Mouse (Mus musculus) midbrain, embryonic 16.5 days (tissue): Measurements from ENCODE around the gene Sirt5. TPM values are rescaled to one million over a fixed set of nuclear protein-coding genes. Genes with fewer than 3 reads are reported as not detected.

ENCODE experiments used
- ATAC-seq: fragments of 200-750 bp; cut with Nextera tagmentation; 2 replicates; pipeline ENCODE4 v1.8.0; 2017; ENCODE audit warnings: moderate TSS enrichment
- H3K27ac ChIP-seq: fragments of 300-500 bp; sonication (generic); 2 replicates; pipeline ENCODE4 v1.5.1; 2014; ENCODE audit warnings: mild to moderate bottlenecking, low read length, mixed read lengths
- H3K27me3 ChIP-seq: fragments of 300-500 bp; sonication (generic); 2 replicates; pipeline ENCODE4 v1.6.1; 2014; ENCODE audit warnings: low read depth, low read length, mixed read lengths; ENCODE audit not compliant: control insufficient read depth, insufficient read depth
- H3K36me3 ChIP-seq: fragments of 300-500 bp; sonication (generic); 2 replicates; pipeline ENCODE4 v1.6.1; 2014; ENCODE audit warnings: mild to moderate bottlenecking, low read length, moderate library complexity, mixed read lengths; ENCODE audit not compliant: control insufficient read depth, insufficient read depth
- H3K4me1 ChIP-seq: fragments of 300-500 bp; sonication (generic); 2 replicates; pipeline ENCODE4 v1.6.1; 2014; ENCODE audit warnings: mild to moderate bottlenecking, low read length, mixed read lengths; ENCODE audit not compliant: control insufficient read depth, insufficient read depth
- H3K4me2 ChIP-seq: fragments of 300-500 bp; sonication (generic); 2 replicates; pipeline ENCODE4 v1.6.1; 2014; ENCODE audit warnings: mild to moderate bottlenecking, low read length, mixed read lengths
- H3K4me3 ChIP-seq: fragments of 300-500 bp; sonication (generic); 2 replicates; pipeline ENCODE4 v1.5.1; 2014; ENCODE audit warnings: low read depth, mild to moderate bottlenecking, low read length, moderate library complexity, mixed read lengths
- H3K9ac ChIP-seq: fragments of 300-500 bp; sonication (generic); 2 replicates; pipeline ENCODE4 v1.6.1; 2014; ENCODE audit warnings: low read depth, low read length, mixed read lengths
- H3K9me3 ChIP-seq: fragments of 300-500 bp; sonication (generic); replicated peaks from 2 replicates; pipeline ENCODE4 v1.6.1; 2014; ENCODE audit warnings: mild to moderate bottlenecking, low read length, mixed read lengths; ENCODE audit not compliant: control insufficient read depth, poor library complexity, severe bottlenecking
- WGBS: fragments of 180-500 bp; shearing (Covaris S2); extraction: QIAGEN DNeasy Blood & Tissue Kit; methylation state at CpG from one replicate; pipeline ENCODE4 v1.1.7; 2014; 5-methylcytosine and 5-hydroxymethylcytosine counted together
- polyA plus RNA-seq: library from polyadenylated mRNA; unstranded; fragments of >200 nt; fragmentation: Nextera tagmentation; extraction: Ambion mirVana; gene quantifications from 2 replicates; pipeline ENCODE4 v1.2.1, GENCODE M21; 2015

The Sirt5 gene
- polyA plus RNA-seq, 1 experiment from 2014 or later = 39.3 TPM

DNA sequence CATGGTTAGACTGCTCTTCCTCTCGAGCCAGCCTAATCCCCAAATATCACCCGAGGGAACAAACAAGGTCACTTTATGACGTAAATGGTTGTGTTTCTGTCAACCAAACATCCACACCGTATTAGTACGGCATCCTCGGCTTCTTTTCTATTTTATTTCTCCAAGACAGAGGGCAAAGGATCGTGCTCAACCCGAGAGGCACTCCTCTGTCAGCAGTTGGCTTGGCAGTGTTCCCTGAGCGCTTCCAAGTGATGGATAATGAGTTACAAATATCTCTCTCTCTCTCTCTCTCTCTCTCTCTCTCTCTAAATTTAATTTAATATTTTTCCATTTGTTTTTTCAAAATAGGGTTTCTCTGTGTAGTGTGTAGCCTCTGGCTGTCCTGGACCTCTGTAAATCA, 2.9 kb upstream of the Sirt5 start:
- ATAC-seq = no peak
- no peak overlapping the region for H3K4me3 ChIP-seq
- H3K36me3 ChIP-seq = no peaks in the 10 kb centered on the region
- H3K27me3 ChIP-seq = no peaks in the 10 kb centered on the region
- no peak overlapping the region for H3K27ac ChIP-seq
- peaks cover 8% of the 10 kb centered on the region for H3K4me1 ChIP-seq
- H3K9ac ChIP-seq = no peak overlapping the region
- 72% methylated on average over 9 of the region's 9 CpGs for WGBS
- H3K4me2 ChIP-seq = no peak overlapping the region
- no peaks in the 10 kb centered on the region for H3K9me3 ChIP-seq

DNA sequence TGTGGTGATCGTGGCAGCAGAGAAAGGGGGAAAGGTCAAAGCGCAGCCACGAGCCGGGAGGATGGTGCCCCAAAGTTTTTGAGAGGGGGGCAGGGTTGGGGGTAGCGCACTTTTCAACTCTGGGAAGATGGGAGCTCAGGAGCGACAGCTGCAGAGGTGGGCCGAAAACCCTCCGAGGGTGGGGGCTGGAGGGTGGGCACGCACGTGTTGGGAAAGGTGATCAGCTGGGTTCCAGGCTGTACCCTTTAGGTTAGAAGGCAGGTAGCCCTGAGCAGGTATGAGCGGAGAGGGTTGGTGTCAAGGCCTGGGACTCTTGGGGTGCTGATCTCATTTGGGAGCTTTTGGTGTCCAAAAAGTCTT, 509 bp downstream of the Sirt5 start:
- Histone ChIP-seq H3K4me1 (peaks cover 8% of the 10 kb centered on the region), H3K27me3 (no peaks in the 10 kb centered on the region), H3K9me3 (no peaks in the 10 kb centered on the region), H3K4me3 (peak overlapping the region; percentile 56), H3K36me3 (peaks cover 2% of the 10 kb centered on the region), H3K4me2 (peak overlapping the region; percentile 71), H3K9ac (peak overlapping the region; percentile 72), H3K27ac (peak overlapping the region; percentile 74)
- ATAC-seq = peak; percentile 61; the same call in 1 of the 2 replicates
- 13% methylated on average over 11 of the region's 11 CpGs for WGBS

DNA sequence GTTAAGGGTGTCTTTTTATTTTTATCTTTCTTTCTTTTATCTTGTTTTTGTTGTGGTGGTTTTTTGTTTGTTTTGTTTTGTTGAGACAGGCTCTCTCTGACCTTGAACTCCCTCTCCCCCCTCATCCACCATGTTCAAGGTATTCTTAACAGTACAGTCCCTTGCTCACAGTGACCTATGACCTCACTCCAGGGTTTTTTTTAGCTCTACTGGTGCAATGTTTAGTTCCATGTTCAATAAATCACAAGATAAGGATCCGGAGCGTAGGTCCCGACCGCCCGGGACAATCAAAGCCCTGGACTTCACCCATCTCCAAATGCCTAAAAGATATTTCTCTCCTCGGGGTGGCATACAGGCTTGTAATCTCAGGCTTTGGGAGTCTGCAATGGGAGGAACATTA, 4.8 kb downstream of the Sirt5 start:
- Histone ChIP-seq H3K4me1 (peaks cover 8% of the 10 kb centered on the region), H3K9ac (no peak overlapping the region), H3K27ac (no peak overlapping the region), H3K4me3 (no peak overlapping the region), H3K4me2 (no peak overlapping the region), H3K27me3 (no peaks in the 10 kb centered on the region), H3K36me3 (peaks cover 25% of the 10 kb centered on the region), H3K9me3 (no peaks in the 10 kb centered on the region; the same call in 1 of the 2 replicates)
- no peak for ATAC-seq
- WGBS = 98% methylated on average over 6 of the region's 6 CpGs

DNA sequence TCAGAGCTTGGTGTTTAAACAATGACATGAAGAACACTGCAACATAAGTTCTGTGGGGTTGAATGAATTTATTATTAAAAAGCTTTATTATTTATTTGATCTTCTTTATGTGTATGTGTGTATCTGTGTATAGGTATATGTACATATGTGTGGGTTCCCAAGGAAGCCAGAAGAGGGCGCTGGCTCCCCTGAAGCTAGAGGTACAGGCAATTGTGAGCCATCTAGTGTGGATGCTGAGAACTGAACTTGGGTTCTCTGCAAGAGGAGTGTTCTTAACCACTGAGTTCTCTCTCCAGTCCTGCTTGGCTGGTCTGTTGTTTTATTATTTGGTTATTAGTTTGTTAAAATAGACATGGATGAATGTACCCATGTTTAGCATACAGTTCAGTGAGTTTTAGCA, 7.6 kb downstream of the Sirt5 start:
- WGBS = 92% methylated on average over 1 of the region's 1 CpGs
- Histone ChIP-seq H3K9ac (no peak overlapping the region), H3K4me2 (no peak overlapping the region), H3K4me1 (no peaks in the 10 kb centered on the region), H3K36me3 (peaks cover 30% of the 10 kb centered on the region), H3K27ac (no peak overlapping the region), H3K4me3 (no peak overlapping the region), H3K9me3 (no peaks in the 10 kb centered on the region; the same call in 1 of the 2 replicates), H3K27me3 (no peaks in the 10 kb centered on the region)
- no peak for ATAC-seq

DNA sequence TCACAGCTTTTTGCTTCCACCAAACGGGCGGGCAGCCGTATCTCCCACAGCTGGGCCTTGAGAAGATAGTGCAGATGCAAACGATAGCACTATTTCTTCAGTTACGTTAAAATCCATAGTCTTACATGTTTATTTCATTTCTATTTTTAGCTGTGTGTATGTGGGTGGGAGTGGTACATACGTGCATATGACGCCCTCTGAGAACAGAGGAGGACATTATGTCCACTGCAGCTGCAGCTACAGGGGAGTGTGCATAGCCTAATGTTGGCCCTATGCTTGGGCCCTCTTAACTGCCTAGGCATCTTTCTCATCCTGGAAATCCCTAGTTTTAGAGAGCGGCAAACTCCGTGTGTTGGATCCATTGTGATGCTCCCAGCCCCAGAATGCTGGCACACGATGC, 8.9 kb downstream of the Sirt5 start:
- Histone ChIP-seq H3K36me3 (peaks cover 30% of the 10 kb centered on the region), H3K27ac (no peak overlapping the region), H3K4me3 (no peak overlapping the region), H3K9ac (no peak overlapping the region), H3K4me1 (no peaks in the 10 kb centered on the region), H3K9me3 (no peaks in the 10 kb centered on the region; the same call in 1 of the 2 replicates), H3K27me3 (no peaks in the 10 kb centered on the region), H3K4me2 (no peak overlapping the region)
- ATAC-seq = no peak
- WGBS = 84% methylated on average over 10 of the region's 10 CpGs

DNA sequence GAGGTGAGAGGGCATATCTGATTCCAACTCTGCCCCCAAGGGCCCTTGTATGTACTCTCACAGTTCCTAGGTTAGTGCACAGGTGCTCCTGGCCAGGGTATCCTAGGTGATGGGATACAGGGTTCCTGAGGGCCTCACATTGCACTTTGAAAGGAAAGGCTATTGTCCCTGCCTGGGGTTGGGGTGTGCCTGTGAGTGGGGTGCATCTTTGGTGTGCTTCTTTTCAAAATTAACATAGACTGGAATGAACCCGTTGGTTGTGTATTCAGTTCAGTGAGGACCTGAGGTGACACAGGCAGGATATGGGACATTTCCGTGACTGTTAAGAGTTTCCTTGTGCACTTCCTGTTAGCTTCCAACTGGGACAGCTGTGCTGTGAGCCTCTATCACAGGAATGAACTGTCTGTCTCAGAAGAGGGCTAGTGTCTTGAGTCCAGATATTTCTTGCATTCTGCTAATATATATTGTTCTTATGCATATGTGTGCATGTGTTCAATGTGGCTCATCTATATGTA, 9.7 kb downstream of the Sirt5 start:
- ATAC-seq = no peak
- peaks cover 30% of the 10 kb centered on the region for H3K36me3 ChIP-seq
- H3K27me3 ChIP-seq = no peaks in the 10 kb centered on the region
- no peak overlapping the region for H3K27ac ChIP-seq
- H3K4me2 ChIP-seq = no peak overlapping the region
- no peaks in the 10 kb centered on the region for H3K4me1 ChIP-seq
- 83% methylated on average over 2 of the region's 2 CpGs for WGBS
- H3K9ac ChIP-seq = no peak overlapping the region
- no peak overlapping the region for H3K4me3 ChIP-seq
- no peaks in the 10 kb centered on the region; the same call in 1 of the 2 replicates for H3K9me3 ChIP-seq

DNA sequence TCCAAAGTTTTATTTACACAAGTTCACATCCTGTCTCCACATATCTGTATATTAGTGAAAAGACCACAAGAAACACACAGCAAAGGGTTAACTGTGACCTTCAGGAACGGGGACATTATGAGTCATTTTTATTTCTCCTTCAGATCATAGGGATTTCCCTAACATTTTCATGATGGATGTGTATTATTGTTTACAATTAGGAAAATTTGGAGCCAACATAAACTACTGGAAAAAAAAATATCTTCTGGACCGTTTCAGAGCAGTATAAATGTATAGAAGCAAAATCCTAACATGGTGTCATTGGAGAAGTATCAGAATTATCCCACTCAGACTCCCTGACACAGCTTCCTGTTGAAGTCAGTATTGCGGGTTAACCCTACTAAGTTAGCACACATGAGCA, 14.7 kb downstream of the Sirt5 start:
- H3K4me2 ChIP-seq = no peak overlapping the region
- no peaks in the 10 kb centered on the region for H3K27me3 ChIP-seq
- no peak overlapping the region for H3K27ac ChIP-seq
- H3K9ac ChIP-seq = no peak overlapping the region
- WGBS = 90% methylated on average over 3 of the region's 3 CpGs
- H3K36me3 ChIP-seq = peaks cover 7% of the 10 kb centered on the region; the same call in 1 of the 2 replicates
- no peak overlapping the region for H3K4me3 ChIP-seq
- no peaks in the 10 kb centered on the region for H3K9me3 ChIP-seq
- no peaks in the 10 kb centered on the region for H3K4me1 ChIP-seq
- no peak for ATAC-seq

DNA sequence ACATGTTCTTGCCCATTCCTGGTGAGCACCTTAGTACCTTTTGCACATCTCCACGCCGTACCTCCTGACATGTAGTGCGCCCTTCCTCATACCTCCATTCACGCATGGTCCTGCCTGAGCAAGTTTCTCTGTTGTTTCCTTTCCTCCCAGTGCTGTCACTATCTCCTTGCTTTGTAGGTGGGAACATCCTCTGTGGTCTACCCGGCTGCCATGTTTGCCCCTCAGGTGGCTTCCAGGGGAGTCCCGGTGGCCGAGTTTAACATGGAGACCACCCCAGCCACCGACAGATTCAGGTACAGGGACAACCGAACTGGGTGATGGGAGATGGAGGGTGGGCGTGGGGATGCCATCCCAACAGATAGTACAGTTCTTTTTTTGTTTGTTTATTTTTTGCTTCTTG, 20.0 kb downstream of the Sirt5 start:
- Histone ChIP-seq H3K4me1 (no peaks in the 10 kb centered on the region), H3K4me2 (no peak overlapping the region), H3K36me3 (peaks cover 2% of the 10 kb centered on the region; the same call in 1 of the 2 replicates), H3K27me3 (no peaks in the 10 kb centered on the region), H3K4me3 (no peak overlapping the region), H3K27ac (no peak overlapping the region), H3K9ac (no peak overlapping the region), H3K9me3 (no peaks in the 10 kb centered on the region)
- 95% methylated on average over 10 of the region's 10 CpGs for WGBS
- no peak for ATAC-seq

DNA sequence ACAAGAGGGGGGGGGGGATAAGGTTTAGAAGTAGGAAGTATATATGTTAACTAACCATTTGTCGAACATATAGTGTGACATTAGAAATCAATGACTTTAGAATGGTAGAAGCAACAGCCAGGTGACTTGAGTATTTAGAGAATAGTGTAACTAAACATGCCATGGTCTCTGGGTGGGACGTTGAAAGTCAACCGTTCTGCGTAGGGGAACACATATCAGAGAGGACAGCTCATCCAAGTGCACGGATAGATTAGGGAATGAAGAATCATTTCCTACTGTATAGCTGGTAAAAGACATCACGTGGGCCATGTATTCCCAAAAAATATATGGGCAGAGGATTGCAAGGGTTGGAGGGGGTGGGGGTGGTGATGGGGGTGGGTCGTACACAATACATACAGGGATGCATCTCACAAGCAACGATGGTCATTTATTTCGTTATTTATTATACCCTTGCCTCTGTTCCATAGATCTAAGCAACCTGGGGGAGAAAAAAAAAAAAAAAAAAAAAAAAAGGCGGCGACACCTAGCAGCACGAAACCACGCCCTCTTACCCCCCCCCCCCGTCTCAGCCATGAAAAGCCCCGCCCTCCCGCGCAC, 32.5 kb downstream of the Sirt5 start:
- H3K9me3 ChIP-seq = no peaks in the 10 kb centered on the region
- peak overlapping the region; percentile 86 for H3K4me3 ChIP-seq
- no peaks in the 10 kb centered on the region for H3K27me3 ChIP-seq
- peaks cover 10% of the 10 kb centered on the region for H3K4me1 ChIP-seq
- 57% methylated on average over 12 of the region's 17 CpGs for WGBS
- peak overlapping the region; percentile 38; the same call in 1 of the 2 replicates for H3K27ac ChIP-seq
- H3K36me3 ChIP-seq = peaks cover 7% of the 10 kb centered on the region
- no peak overlapping the region for H3K9ac ChIP-seq
- peak; percentile 79 for ATAC-seq
- H3K4me2 ChIP-seq = peak overlapping the region; percentile 36
